Mouse (Mus musculus) lung, embryonic 16.5 days (tissue): ENCODE data around the gene Foxb2. TPM values are rescaled to one million over a fixed set of nuclear protein-coding genes. Genes with fewer than 3 reads are reported as not detected.
"Not testable (repeated sequence)": the region's sequence is repeated elsewhere in the genome, so short reads cannot be mapped to it uniquely, and the experiment has no call there.

Experiments used
- ATAC-seq: fragments of 200-750 bp; cut with Nextera tagmentation; 2 replicates; pipeline ENCODE4 v1.8.0; 2017; ENCODE audit warnings: low read depth, mild to moderate bottlenecking, moderate library complexity
- H3K27ac ChIP-seq: fragments of 300-500 bp; sonication (generic); 2 replicates; pipeline ENCODE4 v1.5.1; 2014; ENCODE audit warnings: mild to moderate bottlenecking, control low read depth, low read length
- H3K27me3 ChIP-seq: fragments of 300-500 bp; sonication (generic); 2 replicates; pipeline ENCODE4 v1.6.1; 2014; ENCODE audit warnings: low read depth, low read length, mixed read lengths; ENCODE audit not compliant: control insufficient read depth, insufficient read depth
- H3K36me3 ChIP-seq: fragments of 300-500 bp; sonication (generic); 2 replicates; pipeline ENCODE4 v1.6.1; 2014; ENCODE audit warnings: low read length; ENCODE audit not compliant: control insufficient read depth, insufficient read depth
- H3K4me1 ChIP-seq: fragments of 300-500 bp; sonication (generic); replicated peaks from 2 replicates; pipeline ENCODE4 v1.6.1; 2014; ENCODE audit warnings: low read length, mixed read lengths; ENCODE audit not compliant: control insufficient read depth, insufficient read depth
- H3K4me2 ChIP-seq: fragments of 300-500 bp; sonication (generic); 2 replicates; pipeline ENCODE4 v1.6.1; 2014; ENCODE audit warnings: low read depth, low read length, control low read depth
- H3K4me3 ChIP-seq: fragments of 300-500 bp; sonication (generic); 2 replicates; pipeline ENCODE4 v1.5.1; 2014; ENCODE audit warnings: mild to moderate bottlenecking, low read length, control low read depth
- H3K9ac ChIP-seq: fragments of 300-500 bp; sonication (generic); 2 replicates; pipeline ENCODE4 v1.6.1; 2014; ENCODE audit warnings: low read length, control low read depth
- H3K9me3 ChIP-seq: fragments of 300-500 bp; sonication (generic); 2 replicates; pipeline ENCODE4 v1.6.1; 2016; ENCODE audit warnings: low read length; ENCODE audit not compliant: control insufficient read depth
- WGBS: fragments of 180-500 bp; shearing (Covaris S2); extraction: QIAGEN DNeasy Blood & Tissue Kit; methylation state at CpG from one replicate; pipeline ENCODE4 v1.1.7; 2014; 5-methylcytosine and 5-hydroxymethylcytosine counted together
- polyA plus RNA-seq: library from polyadenylated mRNA; unstranded; fragments of >200 nt; fragmentation: Nextera tagmentation; extraction: Ambion mirVana; gene quantifications from 2 replicates; pipeline ENCODE4 v1.2.1, GENCODE M21; 2015

The Foxb2 gene
- polyA plus RNA-seq, 1 experiment from 2014 or later, result not detected

- Histone ChIP-seq H3K9ac (no peak overlapping the region), H3K36me3 (no peaks in the 10 kb centered on the region), H3K9me3 (no peaks in the 10 kb centered on the region), H3K27me3 (peaks cover 93% of the 10 kb centered on the region), H3K4me3 (peak overlapping the region; percentile 50), H3K4me2 (peak overlapping the region; percentile 76), H3K27ac (no peak overlapping the region), H3K4me1 (peaks cover 24% of the 10 kb centered on the region)
- ATAC-seq, result peak; percentile 36
- WGBS, result under 1% methylated on average over 54 of the region's 55 CpGs
These were observed 597 bp upstream of the Foxb2 start for GRCm38 (mm10) chr19:16873942-16874861.

GRCm38 (mm10) chr19:16872331-16873180, 1.0 kb downstream of the Foxb2 start:
- Histone ChIP-seq H3K27ac (no peak overlapping the region), H3K4me3 (peak overlapping the region; percentile 50), H3K27me3 (peaks cover 89% of the 10 kb centered on the region), H3K4me1 (peaks cover 24% of the 10 kb centered on the region), H3K9ac (no peak overlapping the region), H3K36me3 (no peaks in the 10 kb centered on the region), H3K9me3 (no peaks in the 10 kb centered on the region), H3K4me2 (peak overlapping the region; percentile 76)
- WGBS, result under 1% methylated on average over 69 of the region's 88 CpGs
- peak; percentile 49; the same call in 1 of the 2 replicates for ATAC-seq

GRCm38 (mm10) chr19:16871192-16871760, 2.3 kb downstream of the Foxb2 start:
- H3K27me3 ChIP-seq, result peaks cover 82% of the 10 kb centered on the region
- WGBS, result under 1% methylated on average over 24 of the region's 24 CpGs
- no peak overlapping the region for H3K4me2 ChIP-seq
- no peaks in the 10 kb centered on the region for H3K9me3 ChIP-seq
- H3K36me3 ChIP-seq, result no peaks in the 10 kb centered on the region
- no peak overlapping the region for H3K9ac ChIP-seq
- peaks cover 24% of the 10 kb centered on the region for H3K4me1 ChIP-seq
- H3K4me3 ChIP-seq, result peak overlapping the region; percentile 6; the same call in 1 of the 2 replicates
- ATAC-seq, result no peak
- no peak overlapping the region for H3K27ac ChIP-seq

- H3K27ac ChIP-seq, result no peak overlapping the region
- no peak overlapping the region for H3K4me3 ChIP-seq
- no peaks in the 10 kb centered on the region for H3K36me3 ChIP-seq
- no peak overlapping the region for H3K4me2 ChIP-seq
- H3K9me3 ChIP-seq, result no peaks in the 10 kb centered on the region
- ATAC-seq, result no peak
- H3K27me3 ChIP-seq, result peaks cover 76% of the 10 kb centered on the region
- H3K9ac ChIP-seq, result no peak overlapping the region
- H3K4me1 ChIP-seq, result peaks cover 21% of the 10 kb centered on the region
- WGBS, result 1% methylated on average over 28 of the region's 28 CpGs
These were observed 3.0 kb downstream of the Foxb2 start for GRCm38 (mm10) chr19:16870501-16871191.

GRCm38 (mm10) chr19:16868534-16868933, 5.1 kb downstream of the Foxb2 start:
- no peak for ATAC-seq
- no peak overlapping the region for H3K27ac ChIP-seq
- no peak overlapping the region for H3K9ac ChIP-seq
- peaks cover 14% of the 10 kb centered on the region for H3K4me1 ChIP-seq
- H3K4me2 ChIP-seq, result no peak overlapping the region
- H3K4me3 ChIP-seq, result no peak overlapping the region
- H3K36me3 ChIP-seq, result no peaks in the 10 kb centered on the region
- H3K9me3 ChIP-seq, result no peaks in the 10 kb centered on the region
- 25% methylated on average over 5 of the region's 5 CpGs for WGBS
- peaks cover 55% of the 10 kb centered on the region for H3K27me3 ChIP-seq

GRCm38 (mm10) chr19:16858646-16859045, 15.0 kb downstream of the Foxb2 start:
- H3K4me3 ChIP-seq, result no peak overlapping the region
- 50% methylated on average over 4 of the region's 4 CpGs for WGBS
- no peak overlapping the region for H3K9ac ChIP-seq
- H3K4me2 ChIP-seq, result no peak overlapping the region
- H3K4me1 ChIP-seq, result no peaks in the 10 kb centered on the region
- no peaks in the 10 kb centered on the region for H3K27me3 ChIP-seq
- H3K9me3 ChIP-seq, result no peaks in the 10 kb centered on the region
- H3K36me3 ChIP-seq, result no peaks in the 10 kb centered on the region
- no peak for ATAC-seq
- H3K27ac ChIP-seq, result no peak overlapping the region

- ATAC-seq, result no peak
- Histone ChIP-seq H3K27ac (no peak overlapping the region), H3K9me3 (no peaks in the 10 kb centered on the region), H3K4me1 (no peaks in the 10 kb centered on the region), H3K4me2 (no peak overlapping the region), H3K9ac (no peak overlapping the region), H3K36me3 (no peaks in the 10 kb centered on the region), H3K27me3 (no peaks in the 10 kb centered on the region), H3K4me3 (no peak overlapping the region)
- WGBS, result 50% methylated on average over 5 of the region's 5 CpGs
These were observed 16.9 kb downstream of the Foxb2 start for GRCm38 (mm10) chr19:16856752-16857151.

- WGBS, result 91% methylated on average over 2 of the region's 2 CpGs
- H3K4me3 ChIP-seq, H3K27ac ChIP-seq, H3K36me3 ChIP-seq, H3K9me3 ChIP-seq, H3K9ac ChIP-seq, H3K27me3 ChIP-seq, H3K4me1 ChIP-seq, ATAC-seq, H3K4me2 ChIP-seq: not testable (repeated sequence)
These were observed 29.5 kb downstream of the Foxb2 start for GRCm38 (mm10) chr19:16844091-16844490.
